Mouse (Mus musculus) heart, embryonic 16.5 days (tissue): ENCODE measurements around the gene Atg4d. TPM values are rescaled to one million over a fixed set of nuclear protein-coding genes. Genes with fewer than 3 reads are reported as not detected.
"Not testable (repeated sequence)": the region's sequence is repeated elsewhere in the genome, so short reads cannot be mapped to it uniquely, and the experiment has no call there.

Experiments
- ATAC-seq: fragments of 200-750 bp; cut with Nextera tagmentation; replicated peaks from 2 replicates; pipeline ENCODE4 v1.8.0; 2017; ENCODE audit warnings: moderate number of reproducible peaks; ENCODE audit not compliant: insufficient read depth, low FRiP score; ENCODE audit errors: extremely low read depth
- H3K27ac ChIP-seq: fragments of 300-500 bp; sonication (generic); 2 replicates; pipeline ENCODE4 v1.5.1; 2014; ENCODE audit warnings: mild to moderate bottlenecking, low read length, control low read depth, moderate library complexity
- H3K27me3 ChIP-seq: fragments of 300-500 bp; sonication (generic); 2 replicates; pipeline ENCODE4 v1.6.1; 2014; ENCODE audit warnings: low read length, mixed read lengths; ENCODE audit not compliant: control insufficient read depth, insufficient read depth
- H3K36me3 ChIP-seq: fragments of 300-500 bp; sonication (generic); 2 replicates; pipeline ENCODE4 v1.6.1; 2014; ENCODE audit not compliant: control insufficient read depth, insufficient read depth
- H3K4me1 ChIP-seq: fragments of 300-500 bp; sonication (generic); 2 replicates; pipeline ENCODE4 v1.6.1; 2014; ENCODE audit warnings: low read length, mixed read lengths; ENCODE audit not compliant: control insufficient read depth, insufficient read depth
- H3K4me2 ChIP-seq: fragments of 300-500 bp; sonication (generic); 2 replicates; pipeline ENCODE4 v1.6.1; 2014; ENCODE audit warnings: low read depth, mild to moderate bottlenecking, control low read depth, low read length
- H3K4me3 ChIP-seq: fragments of 300-500 bp; sonication (generic); 2 replicates; pipeline ENCODE4 v1.5.1; 2014; ENCODE audit warnings: mild to moderate bottlenecking, control low read depth, low read length
- H3K9ac ChIP-seq: fragments of 300-500 bp; sonication (generic); 2 replicates; pipeline ENCODE4 v1.6.1; 2014; ENCODE audit warnings: low read length, control low read depth
- H3K9me3 ChIP-seq: fragments of 300-500 bp; sonication (generic); replicated peaks from 2 replicates; pipeline ENCODE4 v1.6.1; 2016; ENCODE audit warnings: low read length; ENCODE audit not compliant: control insufficient read depth
- WGBS: fragments of 180-500 bp; shearing (Covaris S2); extraction: QIAGEN DNeasy Blood & Tissue Kit; methylation state at CpG from one replicate; pipeline ENCODE4 v1.1.7; 2014; 5-methylcytosine and 5-hydroxymethylcytosine counted together
- polyA plus RNA-seq: library from polyadenylated mRNA; unstranded; fragments of >200 nt; fragmentation: Nextera tagmentation; extraction: Ambion mirVana; gene quantifications from 2 replicates; pipeline ENCODE4 v1.2.1, GENCODE M21; 2015

The Atg4d gene
- polyA plus RNA-seq, 1 experiment from 2014 or later = 58.8 TPM

DNA sequence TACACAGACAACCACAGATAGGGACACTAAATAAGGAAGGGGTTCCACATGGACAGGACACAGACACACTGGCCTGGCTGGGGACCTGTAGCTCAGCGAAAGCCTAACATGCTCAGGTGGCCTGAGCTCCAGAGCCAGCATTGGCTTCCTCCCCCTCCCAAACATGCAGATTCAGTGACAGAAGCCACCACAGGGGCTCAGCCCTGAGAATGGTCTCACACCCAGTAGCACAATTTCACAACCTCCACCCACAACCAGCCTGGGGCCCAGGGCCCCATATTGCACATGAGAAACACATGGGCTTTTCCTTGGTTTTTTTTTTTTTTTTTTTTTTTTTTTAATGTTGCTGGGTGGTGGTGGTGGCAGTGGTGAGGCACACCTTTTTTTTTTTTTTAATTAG is 18.8 kb upstream of the Atg4d start:
- 94% methylated on average over 1 of the region's 1 CpGs for WGBS
- H3K4me3 ChIP-seq = no peak overlapping the region
- H3K9me3 ChIP-seq = 0 out of 2 replicates have a peak, but pooled peaks cover 2% of the 10 kb centered on the region
- H3K36me3 ChIP-seq = no peaks in the 10 kb centered on the region
- H3K9ac ChIP-seq = no peak overlapping the region
- no peak overlapping the region for H3K27ac ChIP-seq
- no peak overlapping the region for H3K4me2 ChIP-seq
- peaks cover 82% of the 10 kb centered on the region for H3K27me3 ChIP-seq
- H3K4me1 ChIP-seq = peaks cover 18% of the 10 kb centered on the region; the same call in 1 of the 2 replicates
- no peak for ATAC-seq

- peak within 1 kb of the TSS; percentile 65 for H3K4me2 ChIP-seq
- ATAC-seq = no peak
- H3K36me3 ChIP-seq = no peaks in the 10 kb centered on the region
- H3K9ac ChIP-seq = peak within 1 kb of the TSS; percentile 59
- H3K4me1 ChIP-seq = peaks cover 18% of the 10 kb centered on the region; the same call in 1 of the 2 replicates
- peak within 1 kb of the TSS; percentile 47 for H3K4me3 ChIP-seq
- H3K9me3 ChIP-seq = no peaks in the 10 kb centered on the region
- no peak within 1 kb of the TSS for H3K27ac ChIP-seq
- peaks cover 80% of the 10 kb centered on the region for H3K27me3 ChIP-seq
- 4% methylated on average over 30 of the region's 30 CpGs for WGBS
Observed at GRCm38 (mm10) chr9:21248326-21248725, 16.8 kb upstream of the Atg4d start, which contains the start of gene S1pr5. S1pr5 (minus strand) TSS chr9:21248443.

- 26% methylated on average over 17 of the region's 17 CpGs for WGBS
- Histone ChIP-seq H3K4me1 (peaks cover 8% of the 10 kb centered on the region; the same call in 1 of the 2 replicates), H3K36me3 (no peaks in the 10 kb centered on the region), H3K9me3 (no peaks in the 10 kb centered on the region), H3K27me3 (peaks cover 65% of the 10 kb centered on the region), H3K9ac (no peak overlapping the region), H3K4me3 (no peak overlapping the region), H3K27ac (no peak overlapping the region), H3K4me2 (no peak overlapping the region)
- no peak for ATAC-seq
Observed at GRCm38 (mm10) chr9:21249629-21250508, 15.2 kb upstream of the Atg4d start.

DNA sequence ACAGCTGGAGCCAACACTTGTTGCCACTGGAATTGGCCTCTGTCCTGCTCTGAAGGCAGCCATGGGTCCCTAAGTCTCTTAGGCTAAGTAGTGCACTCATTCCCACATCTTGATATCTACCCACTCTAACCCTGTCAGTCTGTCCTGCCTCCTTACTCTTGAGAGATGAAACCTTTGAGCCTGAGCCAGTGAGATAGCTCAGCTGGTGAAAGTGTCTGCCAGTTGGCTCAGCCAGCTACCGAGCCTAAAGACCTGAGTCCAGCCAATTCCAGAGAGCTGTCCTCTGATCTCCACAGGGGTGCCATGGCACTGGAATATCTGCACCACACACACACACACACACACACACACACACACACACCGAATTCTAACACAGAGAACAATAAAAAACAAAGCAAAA is 14.6 kb upstream of the Atg4d start:
- H3K9ac ChIP-seq = no peak overlapping the region
- no peak for ATAC-seq
- H3K9me3 ChIP-seq = no peaks in the 10 kb centered on the region
- no peak overlapping the region for H3K27ac ChIP-seq
- peaks cover 6% of the 10 kb centered on the region; the same call in 1 of the 2 replicates for H3K4me1 ChIP-seq
- WGBS = 37% methylated on average over 2 of the region's 2 CpGs
- no peak overlapping the region for H3K4me3 ChIP-seq
- H3K4me2 ChIP-seq = no peak overlapping the region
- H3K36me3 ChIP-seq = no peaks in the 10 kb centered on the region
- H3K27me3 ChIP-seq = peaks cover 58% of the 10 kb centered on the region

- peaks cover 51% of the 10 kb centered on the region for H3K27me3 ChIP-seq
- 62% methylated on average over 13 of the region's 13 CpGs for WGBS
Observed at GRCm38 (mm10) chr9:21251116-21251735, 13.9 kb upstream of the Atg4d start.

GRCm38 (mm10) chr9:21254690-21255089 is 10.4 kb upstream of the Atg4d start:
- no peak overlapping the region for H3K9ac ChIP-seq
- no peak for ATAC-seq
- H3K9me3 ChIP-seq = no peaks in the 10 kb centered on the region
- H3K36me3 ChIP-seq = no peaks in the 10 kb centered on the region
- H3K4me3 ChIP-seq = no peak overlapping the region
- no peaks in the 10 kb centered on the region for H3K4me1 ChIP-seq
- H3K27ac ChIP-seq = no peak overlapping the region
- H3K27me3 ChIP-seq = peaks cover 23% of the 10 kb centered on the region
- H3K4me2 ChIP-seq = no peak overlapping the region

More at GRCm38 (mm10) chr9:21251116-21251735, 13.9 kb upstream of the Atg4d start:
- Histone ChIP-seq H3K9ac (no peak overlapping the region), H3K4me1 (peaks cover 6% of the 10 kb centered on the region; the same call in 1 of the 2 replicates), H3K27ac (no peak overlapping the region), H3K9me3 (no peaks in the 10 kb centered on the region), H3K4me3 (no peak overlapping the region), H3K36me3 (no peaks in the 10 kb centered on the region), H3K4me2 (no peak overlapping the region)
- ATAC-seq = no peak

- not testable (repeated sequence) for H3K27ac ChIP-seq, H3K4me3 ChIP-seq, H3K36me3 ChIP-seq, H3K9me3 ChIP-seq, H3K27me3 ChIP-seq, H3K4me1 ChIP-seq, ATAC-seq, H3K9ac ChIP-seq, H3K4me2 ChIP-seq
- 70% methylated on average over 4 of the region's 4 CpGs for WGBS
Observed at GRCm38 (mm10) chr9:21256349-21256748, 8.7 kb upstream of the Atg4d start.

- Histone ChIP-seq H3K4me1 (peaks cover 5% of the 10 kb centered on the region), H3K9ac (no peak overlapping the region), H3K36me3 (no peaks in the 10 kb centered on the region), H3K27me3 (no peaks in the 10 kb centered on the region; the same call in 1 of the 2 replicates), H3K9me3 (no peaks in the 10 kb centered on the region), H3K4me3 (no peak overlapping the region), H3K4me2 (no peak overlapping the region), H3K27ac (no peak overlapping the region)
- ATAC-seq = no peak
- 74% methylated on average over 6 of the region's 6 CpGs for WGBS
Observed at GRCm38 (mm10) chr9:21260491-21261040, 4.5 kb upstream of the Atg4d start.

DNA sequence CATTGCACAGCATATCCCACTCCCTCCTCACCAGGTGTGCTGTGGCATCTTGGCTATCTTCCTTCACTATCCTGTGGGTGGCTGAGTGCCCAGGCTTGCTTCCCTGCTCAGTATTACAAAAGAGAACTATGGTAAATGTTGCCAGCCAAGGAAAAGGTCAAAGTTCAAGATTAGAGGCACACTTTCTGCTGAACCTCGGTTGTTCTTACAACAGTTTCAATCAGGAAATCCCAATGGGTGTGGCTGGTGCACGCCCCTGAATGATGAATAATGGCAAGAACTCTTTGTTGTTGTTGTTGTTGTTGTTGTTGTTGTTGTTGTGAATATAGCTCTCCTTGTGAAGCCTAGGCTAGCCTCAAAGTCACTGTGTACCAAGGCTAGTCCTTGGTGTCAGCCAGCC is 3.3 kb upstream of the Atg4d start:
- Histone ChIP-seq H3K9me3 (no peaks in the 10 kb centered on the region), H3K9ac (no peak overlapping the region), H3K4me3 (no peak overlapping the region), H3K4me2 (no peak overlapping the region), H3K36me3 (peaks cover under 1% of the 10 kb centered on the region; the same call in 1 of the 2 replicates), H3K27ac (no peak overlapping the region), H3K27me3 (no peaks in the 10 kb centered on the region; the same call in 1 of the 2 replicates), H3K4me1 (peaks cover 15% of the 10 kb centered on the region)
- 57% methylated on average over 2 of the region's 2 CpGs for WGBS
- ATAC-seq = no peak
